Mouse (Mus musculus) bone marrow, adult 2 months (tissue): Measurements from ENCODE around the gene Nup93.

Source experiments
- CTCF ChIP-seq: fragments of 200-500 bp; IDR thresholded peaks from 2 replicates; pipeline ENCODE4 v1.5.1; 2011; ENCODE audit warnings: low read length, control low read depth; ENCODE audit not compliant: control insufficient read depth, insufficient read depth
- POLR2A ChIP-seq: fragments of 200-500 bp; IDR thresholded peaks from 2 replicates; pipeline ENCODE4 v1.6.1; 2011; ENCODE audit warnings: low read depth, mild to moderate bottlenecking, control low read depth, low read length, borderline replicate concordance; ENCODE audit not compliant: control insufficient read depth

DNA sequence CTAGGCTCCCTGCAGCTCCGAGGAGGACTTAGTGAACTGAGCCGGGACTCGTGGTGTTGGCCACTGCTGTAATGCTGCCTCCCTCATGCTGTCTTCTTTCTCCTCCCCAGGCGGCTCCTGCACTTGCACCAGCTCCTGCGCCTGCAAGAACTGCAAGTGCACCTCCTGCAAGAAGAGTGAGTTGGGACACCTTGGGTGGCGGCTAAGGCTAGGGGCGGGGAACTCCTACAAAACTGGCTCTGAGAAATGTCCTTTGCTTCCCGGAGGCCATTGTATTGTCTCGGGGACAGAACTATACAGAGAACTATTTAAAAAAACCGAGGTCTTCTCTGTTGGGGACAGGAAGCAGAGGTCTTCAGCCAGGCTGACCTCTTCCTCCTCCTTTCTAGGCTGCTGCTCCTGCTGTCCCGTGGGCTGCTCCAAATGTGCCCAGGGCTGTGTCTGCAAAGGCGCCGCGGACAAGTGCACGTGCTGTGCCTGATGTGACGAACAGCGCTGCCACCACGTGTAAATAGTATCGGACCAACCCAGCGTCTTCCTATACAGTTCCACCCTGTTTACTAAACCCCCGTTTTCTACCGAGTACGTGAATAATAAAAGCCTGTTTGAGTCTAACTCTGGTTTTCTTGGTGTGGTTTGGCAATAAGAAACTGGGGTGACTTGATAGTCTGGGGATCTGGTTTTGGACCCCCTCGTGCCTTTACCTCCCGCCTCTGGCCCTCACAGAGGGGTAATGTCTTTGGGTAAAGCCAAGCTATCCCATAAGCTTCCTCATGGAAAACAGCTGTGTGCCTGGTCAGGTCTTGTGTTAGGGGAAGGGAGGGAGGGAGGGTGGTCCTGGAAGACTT, 34.4 kb upstream of the Nup93 start:
- TF ChIP-seq CTCF: no peak
- no peak for TF ChIP-seq POLR2A
